Mouse (Mus musculus) limb, embryonic 11.5 days (tissue): ENCODE data around the gene Ddias. TPM values are rescaled to one million over a fixed set of nuclear protein-coding genes. Genes with fewer than 3 reads are reported as not detected.

ENCODE experiments used
- ATAC-seq: fragments of 200-750 bp; cut with Nextera tagmentation; 2 replicates; pipeline ENCODE4 v1.8.0; 2017; ENCODE audit warnings: low read depth; ENCODE audit not compliant: insufficient number of reproducible peaks, low FRiP score, low TSS enrichment
- DNase-seq: peaks from one replicate; pipeline ENCODE4 v3.0.0-alpha.2; 2015; ENCODE audit warnings: low spot score
- H3K27ac ChIP-seq: fragments of 300-500 bp; sonication (generic); replicated peaks from 2 replicates; pipeline ENCODE4 v1.5.1; 2014; ENCODE audit warnings: low read depth, mild to moderate bottlenecking, low read length
- H3K27me3 ChIP-seq: fragments of 300-500 bp; sonication (generic); 2 replicates; pipeline ENCODE4 v1.6.1; 2014; ENCODE audit warnings: mild to moderate bottlenecking, low read length, mixed read lengths; ENCODE audit not compliant: control insufficient read depth, insufficient read depth
- H3K36me3 ChIP-seq: fragments of 300-500 bp; sonication (generic); 2 replicates; pipeline ENCODE4 v1.6.1; 2014; ENCODE audit warnings: mild to moderate bottlenecking, low read length, moderate library complexity, mixed read lengths; ENCODE audit not compliant: control insufficient read depth, insufficient read depth
- H3K4me1 ChIP-seq: fragments of 300-500 bp; sonication (generic); 2 replicates; pipeline ENCODE4 v1.6.1; 2014; ENCODE audit warnings: low read length, mixed read lengths; ENCODE audit not compliant: control insufficient read depth, insufficient read depth
- H3K4me2 ChIP-seq: fragments of 300-500 bp; sonication (generic); 2 replicates; pipeline ENCODE4 v1.6.1; 2014; ENCODE audit warnings: low read depth, mild to moderate bottlenecking, moderate library complexity; ENCODE audit not compliant: severe bottlenecking
- H3K4me3 ChIP-seq: fragments of 300-500 bp; sonication (generic); 2 replicates; pipeline ENCODE4 v1.5.1; 2014; ENCODE audit warnings: low read depth, low read length
- H3K9ac ChIP-seq: fragments of 300-500 bp; sonication (generic); 2 replicates; pipeline ENCODE4 v1.6.1; 2014; ENCODE audit warnings: mild to moderate bottlenecking, low read length
- H3K9me3 ChIP-seq: fragments of 300-500 bp; sonication (generic); 2 replicates; pipeline ENCODE4 v1.6.1; 2016; ENCODE audit warnings: low read length; ENCODE audit not compliant: control insufficient read depth
- WGBS: fragments of 180-500 bp; shearing (Covaris S2); extraction: QIAGEN DNeasy Blood & Tissue Kit; methylation state at CpG from one replicate; pipeline ENCODE4 v1.1.7; 2014; 5-methylcytosine and 5-hydroxymethylcytosine counted together
- polyA plus RNA-seq: library from polyadenylated mRNA; unstranded; fragments of >200 nt; fragmentation: Nextera tagmentation; extraction: Ambion mirVana; gene quantifications from 2 replicates; pipeline ENCODE4 v1.2.1, GENCODE M21; 2014

Ddias gene
- polyA plus RNA-seq, 1 experiment from 2014 or later, result 24.1 TPM

- WGBS, result 82% methylated on average over 1 of the region's 1 CpGs
- Histone ChIP-seq H3K4me2 (no peak overlapping the region), H3K4me3 (no peak overlapping the region), H3K27ac (no peak overlapping the region), H3K4me1 (peaks cover 6% of the 10 kb centered on the region; the same call in 1 of the 2 replicates), H3K9ac (no peak overlapping the region), H3K27me3 (no peaks in the 10 kb centered on the region), H3K36me3 (no peaks in the 10 kb centered on the region), H3K9me3 (no peaks in the 10 kb centered on the region)
- DNase-seq (no peak), ATAC-seq (no peak)
Measured at GRCm38 (mm10) chr7:92820410-92820809, 53.6 kb downstream of the Ddias start.

- Histone ChIP-seq H3K4me2 (no peak overlapping the region), H3K27ac (no peak overlapping the region), H3K9ac (no peak overlapping the region), H3K9me3 (no peaks in the 10 kb centered on the region), H3K4me1 (peaks cover 6% of the 10 kb centered on the region; the same call in 1 of the 2 replicates), H3K4me3 (no peak overlapping the region), H3K36me3 (no peaks in the 10 kb centered on the region), H3K27me3 (no peaks in the 10 kb centered on the region)
- WGBS, result 84% methylated on average over 11 of the region's 11 CpGs
- DNase-seq, result no peak
- ATAC-seq, result no peak
Measured at GRCm38 (mm10) chr7:92819656-92820055, 54.4 kb downstream of the Ddias start.

- H3K36me3 ChIP-seq, result no peaks in the 10 kb centered on the region
- ATAC-seq (no peak), DNase-seq (no peak)
- H3K27me3 ChIP-seq, result no peaks in the 10 kb centered on the region
- no peak overlapping the region for H3K9ac ChIP-seq
- 85% methylated on average over 9 of the region's 9 CpGs for WGBS
- no peaks in the 10 kb centered on the region for H3K9me3 ChIP-seq
- peaks cover 6% of the 10 kb centered on the region; the same call in 1 of the 2 replicates for H3K4me1 ChIP-seq
- H3K27ac ChIP-seq, result no peak overlapping the region
- no peak overlapping the region for H3K4me3 ChIP-seq
- no peak overlapping the region for H3K4me2 ChIP-seq
Measured at GRCm38 (mm10) chr7:92817886-92818285, 56.2 kb downstream of the Ddias start.

GRCm38 (mm10) chr7:92817242-92817641 is 56.8 kb downstream of the Ddias start:
- Histone ChIP-seq H3K4me3 (no peak overlapping the region), H3K36me3 (no peaks in the 10 kb centered on the region), H3K9me3 (no peaks in the 10 kb centered on the region), H3K4me1 (peaks cover 4% of the 10 kb centered on the region; the same call in 1 of the 2 replicates), H3K9ac (no peak overlapping the region), H3K27ac (no peak overlapping the region), H3K4me2 (no peak overlapping the region), H3K27me3 (no peaks in the 10 kb centered on the region)
- DNase-seq, result no peak
- no peak for ATAC-seq
- WGBS, result 83% methylated on average over 2 of the region's 2 CpGs

- H3K4me3 ChIP-seq, result no peak overlapping the region
- ATAC-seq (no peak), DNase-seq (no peak)
- no peaks in the 10 kb centered on the region for H3K9me3 ChIP-seq
- no peak overlapping the region for H3K4me2 ChIP-seq
- H3K27me3 ChIP-seq, result no peaks in the 10 kb centered on the region
- no peak overlapping the region for H3K27ac ChIP-seq
- no peak overlapping the region for H3K9ac ChIP-seq
- 85% methylated on average over 7 of the region's 7 CpGs for WGBS
- H3K36me3 ChIP-seq, result no peaks in the 10 kb centered on the region
- no peaks in the 10 kb centered on the region for H3K4me1 ChIP-seq
Measured at GRCm38 (mm10) chr7:92811667-92812279, 62.3 kb downstream of the Ddias start.

Other genes starting within 250 kb of the Ddias start
- gene Ankrd42, start 237.1 kb downstream of the Ddias start, polyA plus RNA-seq, result 6.8 and 7.5 TPM in 2 replicates
- gene Pcf11, start 204.3 kb downstream of the Ddias start, polyA plus RNA-seq, result 22.0 and 23.3 TPM in 2 replicates
- 11.5 and 11.9 TPM in 2 replicates for gene Rab30, start 132.6 kb downstream of the Ddias start, polyA plus RNA-seq
- gene Prcp, start 223 bp upstream of the Ddias start, polyA plus RNA-seq, result 19.3 and 23.5 TPM in 2 replicates
- gene Fam181b, start 205.6 kb upstream of the Ddias start, polyA plus RNA-seq, result 28.6 and 38.6 TPM in 2 replicates